Mouse (Mus musculus): ENCODE data around the gene Il1rapl2. TPM values are rescaled to one million over a fixed set of nuclear protein-coding genes. Genes with fewer than 3 reads are reported as not detected.

Gene Il1rapl2
- polyA plus RNA-seq (2012): not detected in 2 replicates

GRCm38 (mm10) chrX:137570321-137571195 is at the start of gene Il1rapl2:
Gene Il1rapl2, plus strand, starts transcription at chrX:137570608.

GRCm38 (mm10) chrX:138209480-138209879 is 639.1 kb downstream of the Il1rapl2 start, which contains the start of gene Tex13a:
Gene Tex13a, minus strand, starts transcription at chrX:138209580.

Measured in megakaryocyte-erythroid progenitor cell, adult 5 weeks (primary cell).